Comparison of ENCODE assay signal across 8 mouse cellular contexts in the genomic region with DNA sequence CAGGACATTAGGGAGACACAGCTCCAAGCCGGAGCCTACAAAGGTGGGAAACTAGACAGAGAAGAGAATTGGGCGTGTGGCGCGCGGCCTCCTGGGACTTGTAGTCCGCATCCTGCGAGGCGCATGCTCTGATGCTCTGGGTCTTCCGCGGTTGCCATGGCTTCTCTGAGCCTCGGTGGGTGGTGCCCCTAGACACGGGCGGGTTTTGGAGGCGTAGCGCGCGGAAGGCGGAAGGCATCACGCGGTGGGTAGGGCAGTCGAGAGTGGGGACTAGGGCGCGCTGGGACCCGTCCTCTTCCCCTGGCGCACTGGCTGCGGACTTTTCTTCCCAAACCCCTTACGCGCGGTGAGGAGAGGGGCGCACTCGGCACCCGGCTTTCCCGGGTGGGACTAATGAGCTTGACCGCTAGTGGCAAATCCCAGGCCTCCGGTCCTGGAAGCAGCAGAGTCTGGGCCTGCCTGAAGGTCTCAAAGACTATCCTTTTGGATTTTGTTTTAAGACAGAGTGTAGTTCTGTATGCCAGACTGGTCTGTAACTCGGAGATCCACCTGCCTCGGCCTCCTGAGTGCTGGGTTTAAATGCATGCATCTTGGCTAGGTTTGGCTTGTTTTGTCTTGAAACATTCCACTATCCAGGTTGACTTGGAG. TPM values are rescaled to one million over a fixed set of nuclear protein-coding genes. Genes with fewer than 3 reads are reported as not detected.
DNase-seq lines count a peak whose midpoint lies in the region; ATAC-seq lines count a peak whose summit lies in the region.

A gene (plus strand): TSS at position 160 of the 648 bp plus-strand sequence.

- intact Hi-C loops in gastrocnemius, postnatal 14 days (cut with DNase I; ENCODE audit: low total_unique reads): no loop called here
- intact Hi-C loops in left cerebral cortex, postnatal 10 days (cut with DNase I): no loop called here

- peak; percentile 100 for ATAC-seq in inflammation-experienced regulatory T-cells, adult 6 months
- peak; percentile 98 for ATAC-seq in megakaryocyte-erythroid progenitor cell, adult 5-6 weeks (replicated peaks; ENCODE audit: low FRiP score, low TSS enrichment, poor library complexity, severe bottlenecking)

- peak; percentile 93 for DNase-seq in adipocyte (ENCODE audit: low spot score)
- DNase-seq in embryo, embryonic 10 days (ENCODE audit: low spot score): peak; percentile 99
- DNase-seq in gastrocnemius, postnatal 14 days: peak; percentile 94
- DNase-seq in left cerebral cortex, postnatal 10 days (ENCODE audit: extremely low spot score in 1 of 2, low spot score in 2 of 2): peak; percentile 96 to 97
- peak; percentile 94 for DNase-seq in right cerebral cortex, postnatal 25 days
- DNase-seq in urinary bladder, postnatal 4 days (ENCODE audit: low spot score in 2 of 2): peak; percentile 91 to 93

RNA-seq across cellular contexts. Expression of the gene that starts here (rescaled TPM):
- total RNA-seq in gastrocnemius, postnatal 14 days (2021): 1 to 10 TPM; 5.7 to 8.3 TPM
- polyA plus RNA-seq in inflammation-experienced regulatory T-cells, adult 6 months (2017; shearing (Covaris generic)): 10 to 100 TPM; 55.6 to 76.5 (median 73.4) TPM
- total RNA-seq in left cerebral cortex, postnatal 10 days (2021): 10 to 100 TPM; 16.2 to 16.8 TPM
- total RNA-seq in megakaryocyte-erythroid progenitor cell, adult 5-6 weeks (2014; fragmentation: Nextera tagmentation): 30.8 and 32.0 TPM in 2 replicates
- 10.5 and 16.7 TPM in 2 replicates for total RNA-seq in megakaryocyte-erythroid progenitor cell, adult 5-6 weeks (2017)

Comparison
In these comparisons a context has a peak if more than half of its experiments do, and no peak if none do; other contexts are left out.
1. Peak in every context shown above with its lines: DNase-seq and ATAC-seq.